Mouse (Mus musculus): Measurements from ENCODE around the gene Rhox7b.
"Not testable (repeated sequence)": the region's sequence is repeated elsewhere in the genome, so short reads cannot be mapped to it uniquely, and the experiment has no call there.

The Rhox7b gene

GRCm38 (mm10) chrX:37897132-37897531, at the start of gene Rhox7b:
TSS of gene Rhox7b (minus strand) at chrX:37897232.
- DNase-seq (ENCODE audit: low spot score), result not testable (repeated sequence)

GRCm38 (mm10) chrX:37916311-37916710, 19.3 kb upstream of the Rhox7b start:
- DNase-seq (ENCODE audit: low spot score), result no peak

DNA sequence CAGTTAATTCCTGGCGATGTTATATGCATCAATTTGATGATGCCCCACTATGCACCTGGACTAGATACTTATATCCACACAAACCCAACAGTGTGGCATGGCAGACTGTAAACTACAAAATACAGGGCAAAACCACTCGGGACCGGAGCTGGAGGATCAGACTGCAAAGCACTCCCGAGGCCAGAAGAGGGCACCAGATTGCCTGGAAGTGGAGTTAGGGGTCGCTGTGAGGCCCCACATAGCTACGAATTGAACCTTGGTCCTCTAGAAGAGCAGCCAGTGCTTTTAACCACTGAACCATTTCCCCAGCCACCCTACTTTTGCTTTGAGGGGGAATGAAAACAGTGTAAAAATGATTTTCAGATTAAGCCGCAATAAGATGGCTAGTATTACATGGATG, 11.5 kb upstream of the Rhox7b start:
- DNase-seq (ENCODE audit: low spot score), result no peak

GRCm38 (mm10) chrX:37903727-37904126, 6.7 kb upstream of the Rhox7b start:
- no peak for DNase-seq (ENCODE audit: low spot score)

GRCm38 (mm10) chrX:37901670-37902069, 4.6 kb upstream of the Rhox7b start, which contains the start of gene Rhox9:
TSS of gene Rhox9 (minus strand) at chrX:37901770.
- not testable (repeated sequence) for DNase-seq (ENCODE audit: low spot score)

DNA sequence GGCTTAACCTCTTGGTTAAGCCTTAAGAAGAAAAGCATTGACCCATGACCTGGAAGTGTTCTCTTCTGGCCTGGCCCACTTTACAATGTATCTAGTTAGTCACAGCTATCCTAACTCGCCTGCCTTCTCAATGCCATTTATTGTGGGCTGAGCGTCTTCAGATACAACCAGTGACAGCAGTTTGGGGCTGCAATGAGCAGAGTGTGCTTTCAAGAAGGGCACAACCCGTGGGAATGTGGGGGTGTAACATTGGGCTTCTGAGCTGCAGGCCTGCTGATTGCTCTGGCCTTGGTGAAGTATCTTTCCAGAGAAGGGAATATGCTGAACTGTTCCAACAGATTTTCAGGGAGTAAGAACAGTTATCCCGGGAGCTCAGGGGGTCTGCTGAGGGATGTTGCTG, 18.2 kb downstream of the Rhox7b start, which contains the start of gene Rhox8:
Gene Rhox8, minus strand, starts transcription at position 101 of the 400 bp plus-strand sequence.
- DNase-seq (ENCODE audit: low spot score), result no peak

- DNase-seq (ENCODE audit: low spot score), result no peak
These were observed 25.4 kb downstream of the Rhox7b start for GRCm38 (mm10) chrX:37871641-37872040.
